Mouse (Mus musculus): Measurements from ENCODE around the gene Trabd2b.

- no peak for TF ChIP-seq EP300 (IDR thresholded peaks at IDR 0.05; ENCODE audit: low read depth)
- TF ChIP-seq CTCF (IDR thresholded peaks at IDR 0.05; ENCODE audit: low read depth): no peak
Observed at GRCm38 (mm10) chr4:114500317-114500716, 93.8 kb downstream of the Trabd2b start.

All from heart, postnatal 0 days (tissue).